Comparison of ENCODE assay signal across 9 mouse cellular contexts in genomic region chr13:35395630-35396029, GRCm38 (mm10).
DNase-seq lines count a peak whose midpoint lies in the region; ATAC-seq and TF ChIP-seq lines count a peak whose summit lies in the region.
"Had no signal": no experiment of that assay in that cellular context is flagged by ENCODE, and none has a peak within 500 bp of the region (broad histone marks: within the 10 kb centered on the region; RNA-seq: fewer than 3 reads in every experiment).

No protein-coding gene starts in this region.

- no peak overlapping the region for H3K27ac ChIP-seq in intestine, postnatal 0 days (ENCODE audit: low read depth, low read length)
- H3K27ac ChIP-seq: forebrain, embryonic 12.5 days had no signal

- H3K36me3 ChIP-seq in intestine, postnatal 0 days (ENCODE audit: control insufficient read depth, insufficient read depth): no peaks in the 10 kb centered on the region
- H3K36me3 ChIP-seq: forebrain, embryonic 12.5 days had no signal

- H3K4me1 ChIP-seq in intestine, postnatal 0 days (replicated peaks; ENCODE audit: control insufficient read depth, insufficient read depth, low read length): no peaks in the 10 kb centered on the region; the same call in 1 of the 2 replicates
- H3K4me1 ChIP-seq: forebrain, embryonic 12.5 days had no signal

- DNase-seq in adrenal gland, adult (ENCODE audit: inconsistent age in 2 of 2, low spot score in 1 of 2): peak; percentile 83 to 92
- no peak for DNase-seq in adrenal gland, postnatal 4 days (ENCODE audit: low spot score in 2 of 2)
- DNase-seq in urinary bladder, postnatal 25 days (ENCODE audit: low spot score): peak; percentile 37
- DNase-seq in urinary bladder, postnatal 10 days (ENCODE audit: low spot score): no peak
- no peak for DNase-seq in liver
- no peak for DNase-seq in cerebellum, adult 8-10 months
- DNase-seq in thymus, postnatal 10 days (ENCODE audit: low spot score in 2 of 2): no peak

- 9% methylated on average over 5 of the region's 5 CpGs for WGBS in intestine, postnatal 0 days

- no peak overlapping the region for H3K4me2 ChIP-seq in intestine, postnatal 0 days (replicated peaks; ENCODE audit: low read depth)
- H3K4me2 ChIP-seq: forebrain, embryonic 12.5 days had no signal

- no peak overlapping the region for H3K4me3 ChIP-seq in intestine, postnatal 0 days (ENCODE audit: low read depth, low read length)
- H3K4me3 ChIP-seq: forebrain, embryonic 12.5 days had no signal

- no peak overlapping the region for H3K9ac ChIP-seq in intestine, postnatal 0 days (ENCODE audit: low read depth, low read length)
- H3K9ac ChIP-seq: forebrain, embryonic 12.5 days had no signal

- H3K27me3 ChIP-seq in intestine, postnatal 0 days (replicated peaks; ENCODE audit: control insufficient read depth, insufficient read depth, low read length): no peaks in the 10 kb centered on the region
- H3K27me3 ChIP-seq: forebrain, embryonic 12.5 days had no signal

- peak; percentile 83 for ATAC-seq in intestine, postnatal 0 days

- no peaks in the 10 kb centered on the region for H3K9me3 ChIP-seq in intestine, postnatal 0 days (ENCODE audit: control insufficient read depth)
- H3K9me3 ChIP-seq: forebrain, embryonic 12.5 days had no signal

- no peak for TF ChIP-seq CTCF in intestine, postnatal 0 days (IDR thresholded peaks at IDR 0.05; ENCODE audit: low read depth)

Comparison
In these comparisons a context has a peak if more than half of its experiments do, and no peak if none do; other contexts are left out.
1. DNase-seq: peak in adrenal gland, adult (2 of 2) and urinary bladder, postnatal 25 days (single experiment); none in adrenal gland, postnatal 4 days (0 of 2), urinary bladder, postnatal 10 days (single experiment), liver (single experiment), cerebellum, adult 8-10 months (single experiment) and thymus, postnatal 10 days (0 of 2).